Mouse (Mus musculus) neural tube, embryonic 15.5 days (tissue): ENCODE data around the gene Slc9a9. TPM values are rescaled to one million over a fixed set of nuclear protein-coding genes. Genes with fewer than 3 reads are reported as not detected.

ENCODE experiments used
- ATAC-seq: fragments of 200-750 bp; cut with Nextera tagmentation; 2 replicates; pipeline ENCODE4 v1.8.0; 2017; ENCODE audit warnings: mild to moderate bottlenecking, moderate TSS enrichment, moderate library complexity; ENCODE audit not compliant: low FRiP score
- H3K27ac ChIP-seq: fragments of 300-500 bp; sonication (generic); replicated peaks from 2 replicates; pipeline ENCODE4 v1.5.1; 2015; ENCODE audit warnings: mild to moderate bottlenecking, inconsistent platforms
- H3K27me3 ChIP-seq: fragments of 300-500 bp; sonication (generic); replicated peaks from 2 replicates; pipeline ENCODE4 v1.6.1; 2015; ENCODE audit warnings: inconsistent platforms
- H3K36me3 ChIP-seq: fragments of 300-500 bp; sonication (generic); 2 replicates; pipeline ENCODE4 v1.6.1; 2015; ENCODE audit warnings: inconsistent platforms
- H3K4me1 ChIP-seq: fragments of 300-500 bp; sonication (generic); 2 replicates; pipeline ENCODE4 v1.6.1; 2015; ENCODE audit warnings: inconsistent platforms
- H3K4me2 ChIP-seq: fragments of 300-500 bp; sonication (generic); 2 replicates; pipeline ENCODE4 v1.6.1; 2015; ENCODE audit warnings: inconsistent platforms, mild to moderate bottlenecking, moderate library complexity
- H3K4me3 ChIP-seq: fragments of 300-500 bp; sonication (generic); replicated peaks from 2 replicates; pipeline ENCODE4 v1.5.1; 2015; ENCODE audit warnings: mild to moderate bottlenecking, inconsistent platforms
- H3K9ac ChIP-seq: fragments of 300-500 bp; sonication (generic); replicated peaks from 2 replicates; pipeline ENCODE4 v1.6.1; 2015; ENCODE audit warnings: mild to moderate bottlenecking, inconsistent platforms
- H3K9me3 ChIP-seq: fragments of 300-500 bp; sonication (generic); replicated peaks from 2 replicates; pipeline ENCODE4 v1.6.1; 2016; ENCODE audit warnings: inconsistent platforms
- WGBS: fragments of 180-500 bp; shearing (Covaris S2); methylation state at CpG from one replicate; pipeline ENCODE4 v1.1.7; 2015; ENCODE audit warnings: mixed read lengths; 5-methylcytosine and 5-hydroxymethylcytosine counted together
- polyA plus RNA-seq: library from polyadenylated mRNA; unstranded; fragments of >200 nt; fragmentation: Nextera tagmentation; extraction: Ambion mirVana; gene quantifications from 2 replicates; pipeline ENCODE4 v1.2.1, GENCODE M21; 2015

Gene Slc9a9
- polyA plus RNA-seq, 1 experiment from 2014 or later = 9.2 TPM

- no peak for ATAC-seq
- Histone ChIP-seq H3K9ac (no peak overlapping the region), H3K27ac (no peak overlapping the region), H3K27me3 (no peaks in the 10 kb centered on the region), H3K36me3 (no peaks in the 10 kb centered on the region), H3K9me3 (no peaks in the 10 kb centered on the region), H3K4me2 (no peak overlapping the region), H3K4me1 (no peaks in the 10 kb centered on the region), H3K4me3 (no peak overlapping the region)
- WGBS = 91% methylated on average over 3 of the region's 3 CpGs
These were observed 426.8 kb downstream of the Slc9a9 start for GRCm38 (mm10) chr9:95096486-95096885.

GRCm38 (mm10) chr9:95105768-95106167 is 436.1 kb downstream of the Slc9a9 start:
- 94% methylated on average over 6 of the region's 6 CpGs for WGBS
- Histone ChIP-seq H3K4me1 (no peaks in the 10 kb centered on the region), H3K27ac (no peak overlapping the region), H3K36me3 (no peaks in the 10 kb centered on the region), H3K9me3 (no peaks in the 10 kb centered on the region), H3K9ac (no peak overlapping the region), H3K4me2 (no peak overlapping the region), H3K4me3 (no peak overlapping the region), H3K27me3 (no peaks in the 10 kb centered on the region)
- no peak for ATAC-seq

GRCm38 (mm10) chr9:95109799-95110198 is 440.1 kb downstream of the Slc9a9 start:
- Histone ChIP-seq H3K36me3 (no peaks in the 10 kb centered on the region), H3K4me3 (no peak overlapping the region), H3K9me3 (no peaks in the 10 kb centered on the region), H3K4me2 (no peak overlapping the region), H3K9ac (no peak overlapping the region), H3K27me3 (no peaks in the 10 kb centered on the region), H3K27ac (no peak overlapping the region), H3K4me1 (no peaks in the 10 kb centered on the region)
- ATAC-seq = no peak

GRCm38 (mm10) chr9:95110768-95111167 is 441.1 kb downstream of the Slc9a9 start:
- H3K27me3 ChIP-seq = no peaks in the 10 kb centered on the region
- H3K27ac ChIP-seq = no peak overlapping the region
- H3K36me3 ChIP-seq = no peaks in the 10 kb centered on the region
- WGBS = 66% methylated on average over 5 of the region's 5 CpGs
- H3K4me3 ChIP-seq = no peak overlapping the region
- H3K9me3 ChIP-seq = no peaks in the 10 kb centered on the region
- H3K4me2 ChIP-seq = no peak overlapping the region
- ATAC-seq = no peak
- no peaks in the 10 kb centered on the region for H3K4me1 ChIP-seq
- H3K9ac ChIP-seq = no peak overlapping the region

GRCm38 (mm10) chr9:95111732-95112131 is 442.0 kb downstream of the Slc9a9 start:
- Histone ChIP-seq H3K9me3 (no peaks in the 10 kb centered on the region), H3K4me2 (no peak overlapping the region), H3K36me3 (no peaks in the 10 kb centered on the region), H3K4me1 (no peaks in the 10 kb centered on the region), H3K27me3 (no peaks in the 10 kb centered on the region), H3K9ac (no peak overlapping the region), H3K27ac (no peak overlapping the region), H3K4me3 (no peak overlapping the region)
- 80% methylated on average over 1 of the region's 1 CpGs for WGBS
- no peak for ATAC-seq

GRCm38 (mm10) chr9:95113157-95114135 is 443.7 kb downstream of the Slc9a9 start:
- Histone ChIP-seq H3K27me3 (no peaks in the 10 kb centered on the region), H3K4me3 (no peak overlapping the region), H3K27ac (no peak overlapping the region), H3K9ac (no peak overlapping the region), H3K36me3 (no peaks in the 10 kb centered on the region), H3K4me1 (no peaks in the 10 kb centered on the region), H3K9me3 (no peaks in the 10 kb centered on the region), H3K4me2 (no peak overlapping the region)
- ATAC-seq = no peak
- WGBS = 68% methylated on average over 12 of the region's 12 CpGs

GRCm38 (mm10) chr9:95120062-95120461 is 450.4 kb downstream of the Slc9a9 start:
- peaks cover 17% of the 10 kb centered on the region for H3K4me1 ChIP-seq
- H3K9ac ChIP-seq = no peak overlapping the region
- 68% methylated on average over 4 of the region's 4 CpGs for WGBS

GRCm38 (mm10) chr9:95121151-95121835 is 451.6 kb downstream of the Slc9a9 start:
- no peak for ATAC-seq
- Histone ChIP-seq H3K4me3 (no peak overlapping the region), H3K27ac (no peak overlapping the region), H3K9me3 (no peaks in the 10 kb centered on the region), H3K36me3 (no peaks in the 10 kb centered on the region), H3K4me2 (no peak overlapping the region), H3K9ac (no peak overlapping the region), H3K4me1 (peaks cover 17% of the 10 kb centered on the region), H3K27me3 (no peaks in the 10 kb centered on the region)
- 47% methylated on average over 11 of the region's 11 CpGs for WGBS

More at GRCm38 (mm10) chr9:95120062-95120461, 450.4 kb downstream of the Slc9a9 start:
- Histone ChIP-seq H3K4me3 (no peak overlapping the region), H3K27me3 (no peaks in the 10 kb centered on the region), H3K4me2 (no peak overlapping the region), H3K9me3 (no peaks in the 10 kb centered on the region), H3K27ac (no peak overlapping the region), H3K36me3 (no peaks in the 10 kb centered on the region)
- ATAC-seq = no peak

- Histone ChIP-seq H3K4me1 (peaks cover under 1% of the 10 kb centered on the region; the same call in 1 of the 2 replicates), H3K4me3 (no peak overlapping the region), H3K9me3 (no peaks in the 10 kb centered on the region), H3K36me3 (no peaks in the 10 kb centered on the region), H3K27ac (no peak overlapping the region), H3K9ac (no peak overlapping the region), H3K4me2 (no peak overlapping the region), H3K27me3 (no peaks in the 10 kb centered on the region)
- WGBS = 78% methylated on average over 1 of the region's 1 CpGs
- ATAC-seq = no peak
These were observed 456.0 kb downstream of the Slc9a9 start for GRCm38 (mm10) chr9:95125683-95126082.

GRCm38 (mm10) chr9:95127774-95128173 is 458.1 kb downstream of the Slc9a9 start:
- no peak overlapping the region for H3K4me2 ChIP-seq
- WGBS = 90% methylated on average over 2 of the region's 2 CpGs
- ATAC-seq = no peak
- H3K4me3 ChIP-seq = no peak overlapping the region
- H3K27ac ChIP-seq = no peak overlapping the region
- no peaks in the 10 kb centered on the region for H3K4me1 ChIP-seq
- no peak overlapping the region for H3K9ac ChIP-seq
- H3K9me3 ChIP-seq = no peaks in the 10 kb centered on the region
- H3K36me3 ChIP-seq = no peaks in the 10 kb centered on the region
- no peaks in the 10 kb centered on the region for H3K27me3 ChIP-seq

- no peak overlapping the region for H3K9ac ChIP-seq
- H3K4me3 ChIP-seq = no peak overlapping the region
- H3K4me1 ChIP-seq = no peaks in the 10 kb centered on the region
- H3K9me3 ChIP-seq = no peaks in the 10 kb centered on the region
- ATAC-seq = no peak
- 86% methylated on average over 10 of the region's 10 CpGs for WGBS
- no peak overlapping the region for H3K4me2 ChIP-seq
- no peaks in the 10 kb centered on the region for H3K27me3 ChIP-seq
- H3K36me3 ChIP-seq = no peaks in the 10 kb centered on the region
- peak overlapping the region; percentile 52 for H3K27ac ChIP-seq
These were observed 479.6 kb downstream of the Slc9a9 start for GRCm38 (mm10) chr9:95149206-95149729.

- no peaks in the 10 kb centered on the region for H3K9me3 ChIP-seq
- H3K36me3 ChIP-seq = no peaks in the 10 kb centered on the region
- H3K9ac ChIP-seq = no peak overlapping the region
- H3K4me3 ChIP-seq = no peak overlapping the region
- H3K27ac ChIP-seq = no peak overlapping the region
- H3K27me3 ChIP-seq = no peaks in the 10 kb centered on the region
- no peaks in the 10 kb centered on the region for H3K4me1 ChIP-seq
- WGBS = 66% methylated on average over 3 of the region's 3 CpGs
- no peak overlapping the region for H3K4me2 ChIP-seq
- no peak for ATAC-seq
These were observed 480.4 kb downstream of the Slc9a9 start for GRCm38 (mm10) chr9:95150096-95150495.
